Mouse (Mus musculus) cortical plate, adult 2 months (tissue): Measurements from ENCODE around the gene Kank4.

Experiments
- CTCF ChIP-seq: fragments of 200-500 bp; IDR thresholded peaks from 2 replicates; pipeline ENCODE4 v1.5.1; 2011; ENCODE audit warnings: mild to moderate bottlenecking, control low read depth, low read length; ENCODE audit not compliant: insufficient read depth; ENCODE audit errors: extremely low read depth
- POLR2A ChIP-seq: fragments of 200-500 bp; IDR thresholded peaks from 2 replicates; pipeline ENCODE4 v1.6.1; 2011; ENCODE audit warnings: mild to moderate bottlenecking, low read length, control low read depth; ENCODE audit not compliant: insufficient read depth; ENCODE audit errors: extremely low read depth

GRCm38 (mm10) chr4:98743906-98744210 is 73.5 kb downstream of the Kank4 start:
- TF ChIP-seq CTCF (no peak), POLR2A (no peak)
